Mouse (Mus musculus) heart, embryonic 15.5 days (tissue): ENCODE data around the gene Pknox1. TPM values are rescaled to one million over a fixed set of nuclear protein-coding genes. Genes with fewer than 3 reads are reported as not detected.

Experiments
- ATAC-seq: fragments of 200-750 bp; cut with Nextera tagmentation; replicated peaks from 2 replicates; pipeline ENCODE4 v1.8.0; 2017; ENCODE audit warnings: low read depth, moderate TSS enrichment; ENCODE audit not compliant: insufficient number of reproducible peaks, insufficient read depth, low FRiP score
- H3K27ac ChIP-seq: fragments of 300-500 bp; sonication (generic); 2 replicates; pipeline ENCODE4 v1.5.1; 2015; ENCODE audit warnings: mild to moderate bottlenecking, inconsistent platforms
- H3K27me3 ChIP-seq: fragments of 300-500 bp; sonication (generic); 2 replicates; pipeline ENCODE4 v1.6.1; 2015; ENCODE audit warnings: inconsistent platforms
- H3K36me3 ChIP-seq: fragments of 300-500 bp; sonication (generic); 2 replicates; pipeline ENCODE4 v1.6.1; 2015; ENCODE audit warnings: mild to moderate bottlenecking, inconsistent platforms
- H3K4me1 ChIP-seq: fragments of 300-500 bp; sonication (generic); replicated peaks from 2 replicates; pipeline ENCODE4 v1.6.1; 2015; ENCODE audit warnings: inconsistent platforms
- H3K4me2 ChIP-seq: fragments of 300-500 bp; sonication (generic); 2 replicates; pipeline ENCODE4 v1.6.1; 2015; ENCODE audit warnings: inconsistent platforms, mild to moderate bottlenecking, moderate library complexity
- H3K4me3 ChIP-seq: fragments of 300-500 bp; sonication (generic); 2 replicates; pipeline ENCODE4 v1.5.1; 2015; ENCODE audit warnings: mild to moderate bottlenecking, inconsistent platforms
- H3K9ac ChIP-seq: fragments of 300-500 bp; sonication (generic); 2 replicates; pipeline ENCODE4 v1.6.1; 2015; ENCODE audit warnings: mild to moderate bottlenecking, inconsistent platforms
- H3K9me3 ChIP-seq: fragments of 300-500 bp; sonication (generic); replicated peaks from 2 replicates; pipeline ENCODE4 v1.6.1; 2016; ENCODE audit warnings: inconsistent platforms
- WGBS: fragments of 180-500 bp; shearing (Covaris S2); methylation state at CpG from one replicate; pipeline ENCODE4 v1.1.7; 2015; ENCODE audit warnings: mixed read lengths; 5-methylcytosine and 5-hydroxymethylcytosine counted together
- polyA plus RNA-seq: library from polyadenylated mRNA; unstranded; fragments of >200 nt; fragmentation: Nextera tagmentation; extraction: Ambion mirVana; gene quantifications from 2 replicates; pipeline ENCODE4 v1.2.1, GENCODE M21; 2015

Gene Pknox1
- polyA plus RNA-seq, 1 experiment from 2014 or later: 14.0 TPM

DNA sequence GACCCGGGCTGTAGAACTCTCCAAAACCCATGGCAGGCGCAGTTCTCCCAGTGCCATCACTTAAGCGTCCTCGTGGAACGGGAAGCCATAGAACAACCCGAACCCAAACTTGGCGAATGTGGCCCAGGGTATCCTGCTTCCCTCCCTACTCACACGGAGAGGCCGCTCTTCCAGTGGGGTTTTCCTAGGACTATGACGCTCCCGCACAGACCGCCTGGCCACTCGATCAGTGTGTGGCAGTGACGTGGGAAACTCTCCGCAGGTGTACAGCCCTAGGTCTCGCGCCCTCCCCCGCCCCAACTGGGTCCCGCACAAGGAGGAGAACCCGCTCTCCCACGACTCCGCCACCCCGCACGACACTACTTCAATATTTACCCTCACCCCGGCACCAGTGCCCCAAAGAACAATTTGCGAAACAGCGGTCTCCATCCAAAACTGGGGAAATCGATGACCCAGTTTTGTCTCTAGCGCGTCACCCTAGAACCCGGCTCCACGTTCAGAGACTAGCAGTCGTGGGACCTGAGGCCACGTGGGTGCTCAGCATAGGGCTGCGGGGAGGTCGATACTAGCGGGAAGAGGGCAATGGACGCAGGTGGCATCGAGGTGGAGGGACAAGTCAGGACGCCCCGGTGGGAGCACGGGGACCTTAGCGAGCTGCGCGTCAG is 71.9 kb downstream of the Pknox1 start:
- peaks cover 21% of the 10 kb centered on the region for H3K27me3 ChIP-seq
- H3K27ac ChIP-seq: no peak overlapping the region
- no peaks in the 10 kb centered on the region for H3K36me3 ChIP-seq
- H3K9me3 ChIP-seq: no peaks in the 10 kb centered on the region
- 0 out of 2 replicates have a peak, but pooled peaks have one; percentile 14 for ATAC-seq
- peaks cover 28% of the 10 kb centered on the region for H3K4me1 ChIP-seq
- H3K9ac ChIP-seq: peak overlapping the region; percentile 55
- H3K4me3 ChIP-seq: peak overlapping the region; percentile 55
- H3K4me2 ChIP-seq: peak overlapping the region; percentile 97
- 4% methylated on average over 45 of the region's 45 CpGs for WGBS

- Histone ChIP-seq H3K4me3 (peak within 1 kb of the TSS; percentile 55), H3K4me1 (peaks cover 28% of the 10 kb centered on the region), H3K27me3 (peaks cover 21% of the 10 kb centered on the region), H3K4me2 (peak within 1 kb of the TSS; percentile 97), H3K36me3 (no peaks in the 10 kb centered on the region), H3K9ac (peak within 1 kb of the TSS; percentile 55), H3K27ac (peak within 1 kb of the TSS; percentile 45; the same call in 1 of the 2 replicates), H3K9me3 (no peaks in the 10 kb centered on the region)
- WGBS: 2% methylated on average over 60 of the region's 61 CpGs
- ATAC-seq: peak; percentile 89
Observed at GRCm38 (mm10) chr17:31636942-31637811, 72.6 kb downstream of the Pknox1 start, which contains the start of gene Cbs. TSS of gene Cbs (minus strand) at chr17:31637238.

- H3K36me3 ChIP-seq: no peaks in the 10 kb centered on the region
- peak overlapping the region; percentile 97 for H3K4me2 ChIP-seq
- WGBS: 49% methylated on average over 9 of the region's 9 CpGs
- H3K4me1 ChIP-seq: peaks cover 28% of the 10 kb centered on the region
- peaks cover 21% of the 10 kb centered on the region for H3K27me3 ChIP-seq
- no peak overlapping the region for H3K4me3 ChIP-seq
- no peak for ATAC-seq
- peak overlapping the region; percentile 45; the same call in 1 of the 2 replicates for H3K27ac ChIP-seq
- H3K9me3 ChIP-seq: no peaks in the 10 kb centered on the region
- H3K9ac ChIP-seq: no peak overlapping the region; the same call in 1 of the 2 replicates
Observed at GRCm38 (mm10) chr17:31637866-31638570, 73.5 kb downstream of the Pknox1 start.

- Histone ChIP-seq H3K9ac (no peak overlapping the region), H3K4me2 (no peak overlapping the region), H3K9me3 (no peaks in the 10 kb centered on the region), H3K4me3 (no peak overlapping the region), H3K27ac (no peak overlapping the region), H3K27me3 (peaks cover 21% of the 10 kb centered on the region), H3K36me3 (no peaks in the 10 kb centered on the region), H3K4me1 (peaks cover 28% of the 10 kb centered on the region)
- WGBS: 54% methylated on average over 4 of the region's 4 CpGs
- no peak for ATAC-seq
Observed at GRCm38 (mm10) chr17:31639651-31640050, 75.1 kb downstream of the Pknox1 start.

- Histone ChIP-seq H3K36me3 (peaks cover 13% of the 10 kb centered on the region), H3K27me3 (no peaks in the 10 kb centered on the region), H3K4me3 (no peak overlapping the region), H3K9ac (no peak overlapping the region), H3K4me1 (peaks cover 14% of the 10 kb centered on the region), H3K4me2 (no peak overlapping the region), H3K9me3 (no peaks in the 10 kb centered on the region), H3K27ac (no peak overlapping the region)
- ATAC-seq: no peak
- 53% methylated on average over 8 of the region's 8 CpGs for WGBS
Observed at GRCm38 (mm10) chr17:31642331-31642730, 77.8 kb downstream of the Pknox1 start.

DNA sequence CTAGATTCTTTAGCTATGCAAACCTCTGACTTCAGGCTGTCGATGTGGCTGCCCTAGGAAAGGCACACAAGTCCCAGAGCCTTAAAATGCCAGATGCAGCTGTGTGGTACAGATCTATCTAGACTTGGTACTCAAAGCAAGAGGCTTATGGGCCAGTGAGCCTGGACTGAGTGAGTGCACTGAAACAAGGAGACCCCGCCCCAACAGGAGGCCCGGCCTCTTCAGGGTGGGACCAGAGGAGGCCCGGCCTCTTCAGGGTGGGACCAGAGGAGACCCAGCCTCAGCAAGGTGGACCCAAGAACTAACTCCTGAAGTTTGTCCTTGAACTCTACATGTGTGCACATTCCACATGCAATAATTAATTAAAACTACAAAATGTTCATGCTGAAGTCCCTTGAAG is 78.4 kb downstream of the Pknox1 start:
- H3K4me1 ChIP-seq: peaks cover 8% of the 10 kb centered on the region; the same call in 1 of the 2 replicates
- ATAC-seq: no peak
- H3K36me3 ChIP-seq: peaks cover 19% of the 10 kb centered on the region
- 68% methylated on average over 4 of the region's 4 CpGs for WGBS
- H3K9ac ChIP-seq: no peak overlapping the region
- no peaks in the 10 kb centered on the region for H3K27me3 ChIP-seq
- no peaks in the 10 kb centered on the region for H3K9me3 ChIP-seq
- no peak overlapping the region for H3K4me3 ChIP-seq
- no peak overlapping the region for H3K27ac ChIP-seq
- H3K4me2 ChIP-seq: no peak overlapping the region

DNA sequence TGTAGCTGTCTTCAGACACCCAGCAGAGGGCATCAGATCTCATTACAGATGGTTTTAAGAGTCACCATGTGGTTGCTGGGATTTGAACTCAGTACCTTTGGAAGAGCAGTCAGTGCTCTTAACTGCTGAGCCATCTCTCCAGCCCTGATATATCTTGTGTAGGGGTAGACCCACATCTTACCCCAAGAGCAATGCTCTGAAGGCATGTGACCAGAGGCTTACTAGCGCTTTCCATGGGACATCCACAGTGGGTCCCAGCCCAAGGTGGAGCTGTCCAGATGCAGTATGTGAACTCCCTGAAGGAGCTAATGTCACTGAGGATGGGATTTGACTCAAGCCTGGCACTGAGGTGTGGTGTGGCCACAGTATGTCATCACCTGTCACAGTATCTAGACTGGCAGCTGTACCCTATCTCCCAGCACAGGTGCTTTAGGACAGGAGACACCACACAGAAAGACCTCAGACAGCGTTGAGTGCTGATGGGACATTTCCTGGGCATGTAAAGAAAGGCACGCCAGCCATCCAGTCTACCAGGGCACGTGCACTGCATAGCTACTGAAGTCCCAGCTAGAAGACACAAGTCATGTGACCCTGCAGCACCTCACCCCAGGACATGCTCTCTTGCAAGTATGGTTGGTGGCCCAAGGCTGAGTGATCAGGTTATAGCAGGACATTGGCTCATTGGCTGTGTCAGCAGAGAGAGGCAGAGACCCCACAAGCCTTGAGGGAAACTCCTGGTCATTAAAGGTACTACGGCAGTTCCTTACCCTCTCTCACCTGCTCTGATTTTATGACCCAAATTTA is 81.9 kb downstream of the Pknox1 start:
- H3K4me1 ChIP-seq: no peaks in the 10 kb centered on the region
- H3K27me3 ChIP-seq: no peaks in the 10 kb centered on the region
- ATAC-seq: no peak; the same call in 1 of the 2 replicates
- no peak overlapping the region for H3K9ac ChIP-seq
- no peak overlapping the region for H3K4me3 ChIP-seq
- no peak overlapping the region for H3K27ac ChIP-seq
- H3K36me3 ChIP-seq: peaks cover 53% of the 10 kb centered on the region
- no peaks in the 10 kb centered on the region for H3K9me3 ChIP-seq
- 76% methylated on average over 5 of the region's 5 CpGs for WGBS
- H3K4me2 ChIP-seq: no peak overlapping the region

- Histone ChIP-seq H3K36me3 (peaks cover 80% of the 10 kb centered on the region), H3K27me3 (no peaks in the 10 kb centered on the region), H3K4me1 (peaks cover 10% of the 10 kb centered on the region), H3K4me2 (no peak overlapping the region), H3K27ac (no peak overlapping the region), H3K9ac (no peak overlapping the region), H3K9me3 (no peaks in the 10 kb centered on the region), H3K4me3 (no peak overlapping the region)
- ATAC-seq: no peak
- WGBS: 64% methylated on average over 14 of the region's 14 CpGs
Observed at GRCm38 (mm10) chr17:31652152-31652551, 87.6 kb downstream of the Pknox1 start.

GRCm38 (mm10) chr17:31653277-31653676 is 88.7 kb downstream of the Pknox1 start:
- peaks cover 16% of the 10 kb centered on the region for H3K4me1 ChIP-seq
- H3K9me3 ChIP-seq: no peaks in the 10 kb centered on the region
- ATAC-seq: no peak
- no peak overlapping the region for H3K4me2 ChIP-seq
- no peak overlapping the region for H3K4me3 ChIP-seq
- H3K27me3 ChIP-seq: no peaks in the 10 kb centered on the region
- no peak overlapping the region for H3K9ac ChIP-seq
- WGBS: 80% methylated on average over 6 of the region's 6 CpGs
- H3K36me3 ChIP-seq: peaks cover 69% of the 10 kb centered on the region
- no peak overlapping the region for H3K27ac ChIP-seq

DNA sequence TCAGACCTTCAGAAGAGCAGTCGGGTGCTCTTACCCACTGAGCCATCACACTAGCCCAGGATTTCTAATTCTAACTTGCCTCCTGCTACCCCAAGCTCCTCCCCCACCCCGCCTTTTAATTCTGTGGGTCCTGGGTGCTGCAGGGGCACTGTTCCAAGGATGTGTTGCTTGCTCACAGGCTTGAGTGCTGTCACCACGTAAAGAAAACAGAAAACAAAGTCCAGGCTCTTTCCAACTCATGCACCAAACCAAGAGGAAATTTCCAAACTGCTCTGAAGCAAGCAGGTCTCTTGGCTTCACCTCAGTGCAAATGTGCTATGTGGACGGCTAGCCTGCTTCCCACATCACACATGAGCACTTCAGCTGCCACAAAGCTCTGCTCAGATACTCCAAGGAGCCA is 90.8 kb downstream of the Pknox1 start:
- Histone ChIP-seq H3K4me1 (peaks cover 20% of the 10 kb centered on the region), H3K9me3 (no peaks in the 10 kb centered on the region), H3K4me2 (no peak overlapping the region), H3K27ac (no peak overlapping the region), H3K9ac (no peak overlapping the region), H3K4me3 (no peak overlapping the region), H3K36me3 (peaks cover 49% of the 10 kb centered on the region), H3K27me3 (no peaks in the 10 kb centered on the region)
- ATAC-seq: no peak
- WGBS: 54% methylated on average over 4 of the region's 4 CpGs
